ENCODE assay signal across 9 mouse cellular contexts in genomic region chr6:40893577-40893976, GRCm38 (mm10). TPM values are rescaled to one million over a fixed set of nuclear protein-coding genes. Genes with fewer than 3 reads are reported as not detected.
A peak's percentile ranks its signal among the peaks of the same experiment; 100 is the strongest.
DNase-seq lines count a peak whose midpoint lies in the region; ATAC-seq and TF ChIP-seq lines count a peak whose summit lies in the region.
"Had no signal": no experiment of that assay in that cellular context is flagged by ENCODE, and none has a peak within 500 bp of the region (broad histone marks: within the 10 kb centered on the region; RNA-seq: fewer than 3 reads in every experiment).

No protein-coding gene starts in this region.

- no peaks in the 10 kb centered on the region for H3K9me3 ChIP-seq in intestine, embryonic 14.5 days (ENCODE audit: control insufficient read depth, low read length)
- H3K9me3 ChIP-seq in intestine, embryonic 15.5 days: no peaks in the 10 kb centered on the region
- H3K9me3 ChIP-seq in E14TG2a.4 (ENCODE audit: low read length): no peaks in the 10 kb centered on the region
- no peaks in the 10 kb centered on the region for H3K9me3 ChIP-seq in intestine, postnatal 0 days (ENCODE audit: control insufficient read depth)
- H3K9me3 ChIP-seq: lung, embryonic 15.5 days had no signal

- no peaks in the 10 kb centered on the region for H3K27me3 ChIP-seq in intestine, embryonic 14.5 days (replicated peaks; ENCODE audit: control insufficient read depth, insufficient read depth, low read length)
- H3K27me3 ChIP-seq in intestine, embryonic 15.5 days (replicated peaks): no peaks in the 10 kb centered on the region
- peaks cover 6% of the 10 kb centered on the region; the same call in 1 of the 2 replicates for H3K27me3 ChIP-seq in E14TG2a.4 (ENCODE audit: insufficient read depth, low read length)
- no peaks in the 10 kb centered on the region for H3K27me3 ChIP-seq in intestine, postnatal 0 days (replicated peaks; ENCODE audit: control insufficient read depth, insufficient read depth, low read length)
- H3K27me3 ChIP-seq: lung, embryonic 15.5 days had no signal

- no peaks in the 10 kb centered on the region for H3K36me3 ChIP-seq in intestine, embryonic 14.5 days (ENCODE audit: control insufficient read depth, insufficient read depth, low read length)
- H3K36me3 ChIP-seq in intestine, embryonic 15.5 days: no peaks in the 10 kb centered on the region
- no peaks in the 10 kb centered on the region for H3K36me3 ChIP-seq in E14TG2a.4 (ENCODE audit: insufficient read depth, low read length)
- H3K36me3 ChIP-seq in intestine, postnatal 0 days (ENCODE audit: control insufficient read depth, insufficient read depth): no peaks in the 10 kb centered on the region
- H3K36me3 ChIP-seq: lung, embryonic 15.5 days had no signal

- DNase-seq in intestine, embryonic 14.5 days (ENCODE audit: low spot score): peak; percentile 55
- peak; percentile 63 for DNase-seq in adrenal gland, postnatal 10 days
- DNase-seq in thymus, postnatal 4 days: peak; percentile 80
- DNase-seq in urinary bladder, postnatal 14 days (ENCODE audit: low spot score): no peak

- H3K4me3 ChIP-seq in intestine, embryonic 14.5 days (ENCODE audit: low read depth, low read length): no peak overlapping the region
- no peak overlapping the region for H3K4me3 ChIP-seq in intestine, embryonic 15.5 days (replicated peaks)
- H3K4me3 ChIP-seq in E14TG2a.4 (replicated peaks; ENCODE audit: low read length): no peak overlapping the region
- no peak overlapping the region for H3K4me3 ChIP-seq in intestine, postnatal 0 days (ENCODE audit: low read depth, low read length)
- H3K4me3 ChIP-seq: lung, embryonic 15.5 days had no signal

- no peaks in the 10 kb centered on the region for H3K4me1 ChIP-seq in intestine, embryonic 14.5 days (replicated peaks; ENCODE audit: control insufficient read depth, insufficient read depth, low read length)
- no peaks in the 10 kb centered on the region for H3K4me1 ChIP-seq in intestine, embryonic 15.5 days (replicated peaks)
- H3K4me1 ChIP-seq in E14TG2a.4 (replicated peaks; ENCODE audit: low read depth, low read length): no peaks in the 10 kb centered on the region
- no peaks in the 10 kb centered on the region for H3K4me1 ChIP-seq in intestine, postnatal 0 days (replicated peaks; ENCODE audit: control insufficient read depth, insufficient read depth, low read length)
- H3K4me1 ChIP-seq: lung, embryonic 15.5 days had no signal

- no peak overlapping the region for H3K9ac ChIP-seq in intestine, embryonic 14.5 days (ENCODE audit: low read length)
- no peak overlapping the region for H3K9ac ChIP-seq in intestine, embryonic 15.5 days
- no peak overlapping the region for H3K9ac ChIP-seq in intestine, postnatal 0 days (ENCODE audit: low read depth, low read length)
- H3K9ac ChIP-seq: lung, embryonic 15.5 days had no signal

- WGBS in intestine, embryonic 14.5 days: 46% methylated on average over 7 of the region's 7 CpGs
- WGBS in intestine, embryonic 15.5 days: 38% methylated on average over 7 of the region's 7 CpGs
- WGBS in intestine, postnatal 0 days: 34% methylated on average over 7 of the region's 7 CpGs

- H3K4me2 ChIP-seq in intestine, embryonic 14.5 days (ENCODE audit: low read length): no peak overlapping the region
- no peak overlapping the region for H3K4me2 ChIP-seq in intestine, embryonic 15.5 days (replicated peaks)
- H3K4me2 ChIP-seq in intestine, postnatal 0 days (replicated peaks; ENCODE audit: low read depth): no peak overlapping the region
- H3K4me2 ChIP-seq: lung, embryonic 15.5 days had no signal

- no peak overlapping the region for H3K27ac ChIP-seq in intestine, embryonic 14.5 days (ENCODE audit: low read depth)
- no peak overlapping the region for H3K27ac ChIP-seq in intestine, embryonic 15.5 days
- no peak overlapping the region for H3K27ac ChIP-seq in intestine, postnatal 0 days (ENCODE audit: low read depth, low read length)
- H3K27ac ChIP-seq: lung, embryonic 15.5 days had no signal

- peak; percentile 73 for TF ChIP-seq CTCF in E14TG2a.4 (conservative IDR thresholded peaks at IDR 0.05; ENCODE audit: low read length)
- TF ChIP-seq CTCF in intestine, postnatal 0 days (IDR thresholded peaks at IDR 0.05; ENCODE audit: low read depth): peak; percentile 72

- ATAC-seq in intestine, embryonic 14.5 days (replicated peaks; ENCODE audit: low FRiP score, low TSS enrichment, low read depth): no peak
- ATAC-seq in intestine, embryonic 15.5 days: no peak
- ATAC-seq in intestine, postnatal 0 days: no peak
- peak; percentile 27; the same call in 1 of the 2 replicates for ATAC-seq in monocyte, adult 5-6 weeks (replicated peaks; ENCODE audit: insufficient number of reproducible peaks, low FRiP score, low TSS enrichment, poor library complexity, severe bottlenecking)

RNA-seq across cellular contexts. Expression of gene Moxd2, which starts 6.3 kb away (rescaled TPM):
- polyA plus RNA-seq in intestine, embryonic 14.5 days (2014; fragmentation: Nextera tagmentation; extraction: Ambion mirVana): not detected in 2 replicates
- not detected in 2 replicates for polyA plus RNA-seq in intestine, embryonic 15.5 days (2015; fragmentation: Nextera tagmentation; extraction: Ambion mirVana)
- total RNA-seq in adrenal gland, postnatal 10 days (2021): not detected
- not detected in 2 replicates for polyA plus RNA-seq in intestine, postnatal 0 days (2015; fragmentation: Nextera tagmentation; extraction: Ambion mirVana)
- not detected in 3 replicates for total RNA-seq in monocyte, adult 5-6 weeks (2017)
- polyA plus RNA-seq: lung, embryonic 15.5 days had no signal

RNA-seq across cellular contexts. Expression of gene Prss58, which starts 6.6 kb away (rescaled TPM):
- not detected in 2 replicates for polyA plus RNA-seq in intestine, embryonic 14.5 days (2014; fragmentation: Nextera tagmentation; extraction: Ambion mirVana)
- polyA plus RNA-seq in intestine, embryonic 15.5 days (2015; fragmentation: Nextera tagmentation; extraction: Ambion mirVana): not detected in 2 replicates
- not detected for total RNA-seq in adrenal gland, postnatal 10 days (2021)
- polyA plus RNA-seq in intestine, postnatal 0 days (2015; fragmentation: Nextera tagmentation; extraction: Ambion mirVana): not detected in 2 replicates
- 1.3 to 2.0 TPM in 2 of 3 replicates, not detected in the other for total RNA-seq in monocyte, adult 5-6 weeks (2017)
- polyA plus RNA-seq: lung, embryonic 15.5 days had no signal

RNA-seq across cellular contexts. Expression of gene 1700074P13Rik, which starts 46.8 kb away (rescaled TPM):
- not detected in 2 replicates for polyA plus RNA-seq in intestine, embryonic 14.5 days (2014; fragmentation: Nextera tagmentation; extraction: Ambion mirVana)
- not detected in 2 replicates for polyA plus RNA-seq in intestine, embryonic 15.5 days (2015; fragmentation: Nextera tagmentation; extraction: Ambion mirVana)
- not detected for total RNA-seq in adrenal gland, postnatal 10 days (2021)
- not detected in 2 replicates for polyA plus RNA-seq in intestine, postnatal 0 days (2015; fragmentation: Nextera tagmentation; extraction: Ambion mirVana)
- 0.76 TPM in 1 of 3 replicates, not detected in the others for total RNA-seq in monocyte, adult 5-6 weeks (2017)
- polyA plus RNA-seq: lung, embryonic 15.5 days had no signal

RNA-seq across cellular contexts. Expression of gene Gm4744, which starts 58.1 kb away (rescaled TPM):
- not detected in 2 replicates for polyA plus RNA-seq in intestine, embryonic 14.5 days (2014; fragmentation: Nextera tagmentation; extraction: Ambion mirVana)
- polyA plus RNA-seq in intestine, embryonic 15.5 days (2015; fragmentation: Nextera tagmentation; extraction: Ambion mirVana): not detected in 2 replicates
- not detected for total RNA-seq in adrenal gland, postnatal 10 days (2021)
- 0.20 and 0.26 TPM in 2 replicates for polyA plus RNA-seq in intestine, postnatal 0 days (2015; fragmentation: Nextera tagmentation; extraction: Ambion mirVana)
- not detected in 3 replicates for total RNA-seq in monocyte, adult 5-6 weeks (2017)
- polyA plus RNA-seq: lung, embryonic 15.5 days had no signal
